Mouse (Mus musculus) kidney, postnatal 25 days (tissue): ENCODE measurements around the gene Fam111a.
A peak's percentile ranks its signal among the peaks of the same experiment; 100 is the strongest.
"Not testable (repeated sequence)": the region's sequence is repeated elsewhere in the genome, so short reads cannot be mapped to it uniquely, and the experiment has no call there.

Experiments
- DNase-seq, 2 experiments: peaks; one replicate each; pipeline ENCODE4 v3.0.0; 2021; ENCODE audit warnings: mixed read lengths in 2 of 2

The Fam111a gene

GRCm38 (mm10) chr19:12545440-12545839 is at the start of gene Fam111a:
Fam111a (plus strand) TSS chr19:12545740.
- DNase-seq = not testable (repeated sequence)

- DNase-seq = no peak
These were observed 49.3 kb upstream of the Fam111a start for GRCm38 (mm10) chr19:12496241-12496640.

DNA sequence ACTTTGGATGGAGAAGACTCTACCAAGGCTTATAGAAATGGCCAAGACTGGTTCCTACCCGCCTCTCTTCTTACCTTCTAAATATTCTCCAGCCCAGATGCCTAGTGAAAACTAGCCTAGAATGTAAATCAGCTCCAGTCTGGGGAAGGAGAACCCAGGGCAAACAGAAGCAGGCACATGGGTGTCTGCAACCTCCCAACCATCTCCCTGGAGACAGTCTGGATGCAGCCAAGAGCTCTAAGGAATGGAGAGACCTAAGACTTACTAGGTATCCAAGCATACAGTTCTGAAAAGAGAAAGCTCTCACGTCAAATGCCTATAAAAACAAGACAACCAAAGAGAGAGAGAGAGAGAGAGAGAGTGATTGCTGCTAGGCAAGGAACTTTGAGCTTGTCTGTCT is 47.6 kb upstream of the Fam111a start:
- DNase-seq = no peak

DNA sequence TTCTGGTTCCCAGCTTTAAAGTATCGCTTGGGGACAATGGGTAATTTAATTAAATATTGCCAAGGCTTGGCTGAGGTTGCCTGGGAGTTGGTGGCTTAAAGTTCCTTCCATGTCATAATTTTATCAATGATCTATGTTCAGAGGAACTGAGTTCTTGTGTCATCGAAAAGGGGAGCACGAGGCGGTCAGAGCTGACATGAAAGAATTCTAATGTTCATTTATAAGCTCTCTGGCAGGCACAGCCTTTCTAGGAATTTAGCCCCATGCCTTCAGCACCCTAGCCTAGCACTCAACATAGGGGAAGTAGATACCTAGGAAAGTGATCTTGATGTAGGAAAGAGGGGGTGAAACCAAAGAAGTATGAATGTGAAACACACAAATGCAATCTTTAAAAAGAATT is 47.2 kb upstream of the Fam111a start:
- DNase-seq = no peak

- no peak for DNase-seq
These were observed 46.6 kb upstream of the Fam111a start for GRCm38 (mm10) chr19:12498941-12499340.

DNA sequence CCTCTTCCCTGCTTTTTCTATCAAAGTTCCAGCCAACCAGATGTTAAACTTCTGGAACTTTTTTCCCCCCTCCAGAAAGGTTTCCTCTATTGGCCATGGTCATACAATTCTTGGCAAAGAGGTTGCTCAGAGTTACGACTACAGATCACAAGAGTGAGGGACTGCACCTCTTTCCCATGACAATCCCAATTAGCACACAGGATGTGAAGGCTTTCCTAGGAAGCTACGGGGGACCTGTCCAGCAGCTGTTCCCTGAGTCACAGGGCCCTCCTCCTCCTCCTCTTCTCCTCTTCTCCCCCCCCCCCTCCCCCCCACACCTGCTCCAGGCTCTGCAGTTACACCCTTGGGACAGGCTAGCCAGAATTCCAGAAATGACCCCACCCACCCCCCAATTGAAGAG is 46.1 kb upstream of the Fam111a start:
- no peak for DNase-seq

- DNase-seq = peak in 1 of 2 experiments; percentile 48
These were observed 45.4 kb upstream of the Fam111a start for GRCm38 (mm10) chr19:12500124-12500523.

DNA sequence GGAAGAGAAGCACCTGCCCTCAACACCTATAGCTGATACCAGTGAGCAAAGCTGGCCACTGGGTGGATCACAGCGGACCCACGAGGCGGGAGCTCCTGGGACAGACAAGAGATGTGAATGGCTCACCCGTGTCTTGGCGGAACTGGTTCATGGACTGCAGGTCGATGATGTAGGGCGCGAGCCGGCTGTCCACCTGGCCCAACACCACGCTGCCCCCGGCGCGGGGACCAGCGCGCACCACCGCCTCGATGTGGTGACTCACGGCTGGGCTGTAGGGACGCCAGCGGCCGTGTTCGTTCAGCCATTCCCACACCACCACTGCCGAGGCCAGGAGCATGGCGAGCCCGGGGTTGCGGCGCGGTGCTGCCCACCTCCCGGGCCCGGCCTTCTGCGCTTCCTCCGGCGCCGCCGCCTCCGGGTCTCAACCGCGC is 44.6 kb upstream of the Fam111a start:
- DNase-seq = peak; percentile 32 to 64

DNA sequence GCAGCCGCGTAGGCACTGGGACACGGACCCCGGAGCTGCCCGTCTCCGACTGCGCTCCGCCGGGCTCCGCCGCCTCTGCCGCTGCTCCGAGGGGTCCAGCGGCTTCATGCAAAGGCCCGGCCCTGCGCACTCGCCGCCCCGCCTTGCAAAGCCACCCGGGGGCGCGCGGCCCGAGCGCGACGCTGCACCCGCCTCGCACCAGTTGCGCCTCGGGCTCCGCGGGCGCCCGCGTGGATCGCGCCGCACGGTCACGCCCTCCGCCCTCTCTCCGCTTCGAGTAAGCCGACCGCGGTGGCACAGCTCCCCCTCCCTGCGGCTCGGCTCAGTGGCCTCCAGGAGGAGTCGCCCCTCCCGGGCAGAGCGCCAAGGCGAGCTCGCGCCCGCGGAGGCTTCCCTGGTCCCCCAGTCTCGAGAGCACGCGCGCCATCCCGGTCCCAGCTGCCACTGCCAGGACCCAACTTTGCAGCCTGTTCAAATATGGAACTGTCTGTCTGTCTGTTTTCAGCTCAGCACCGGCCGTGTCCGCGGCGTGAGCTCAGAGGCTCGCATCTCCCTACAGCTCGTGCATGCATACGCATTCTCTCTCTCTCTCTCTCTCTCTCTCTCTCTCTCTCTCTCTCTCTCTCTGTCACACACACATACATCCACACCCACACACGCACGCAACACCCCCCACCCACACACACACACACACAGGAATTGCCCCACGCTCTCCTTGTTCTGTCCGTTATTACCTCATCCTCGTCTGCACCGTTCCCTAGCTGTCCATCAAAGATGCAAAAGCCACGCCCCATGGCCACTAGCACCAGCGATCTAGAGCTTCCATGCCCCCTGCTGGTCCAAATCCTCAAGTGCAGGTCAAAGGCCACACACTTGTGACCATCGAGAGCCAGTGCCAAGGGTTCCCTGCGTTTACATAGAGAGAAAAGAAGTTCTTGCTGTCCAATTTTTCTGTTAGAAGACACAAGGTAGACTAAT is 43.9 kb upstream of the Fam111a start, which contains the start of gene Dtx4:
Gene Dtx4, minus strand, starts transcription at position 85 of the 978 bp plus-strand sequence.
- DNase-seq = peak; percentile 95 to 99

DNA sequence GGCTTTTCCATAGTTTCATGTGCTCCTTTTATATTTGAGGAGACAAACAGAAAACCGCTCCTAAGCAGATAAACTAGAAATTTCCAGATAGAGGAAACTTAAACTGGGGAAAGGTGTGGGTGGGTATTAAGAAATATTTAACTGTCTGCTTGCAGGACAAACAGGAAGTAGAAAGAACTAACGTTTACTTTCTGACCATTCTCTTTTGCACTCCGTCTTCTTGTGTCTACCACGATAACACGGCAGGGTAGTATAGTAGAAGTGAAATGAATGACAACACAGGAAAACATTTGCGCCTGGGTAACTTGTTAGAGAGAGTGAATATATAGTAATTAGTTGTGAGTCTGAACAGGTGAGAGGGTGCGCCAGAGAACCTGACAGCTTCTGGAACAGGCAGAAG is 42.8 kb upstream of the Fam111a start:
- DNase-seq = no peak

GRCm38 (mm10) chr19:12514621-12515020 is 30.9 kb upstream of the Fam111a start:
- DNase-seq = no peak

GRCm38 (mm10) chr19:12517671-12518540 is 27.6 kb upstream of the Fam111a start:
- DNase-seq = peak; percentile 63 to 65

GRCm38 (mm10) chr19:12518541-12518890 is 27.0 kb upstream of the Fam111a start:
- DNase-seq = no peak

- no peak for DNase-seq
These were observed 22.2 kb upstream of the Fam111a start for GRCm38 (mm10) chr19:12523377-12523776.

DNA sequence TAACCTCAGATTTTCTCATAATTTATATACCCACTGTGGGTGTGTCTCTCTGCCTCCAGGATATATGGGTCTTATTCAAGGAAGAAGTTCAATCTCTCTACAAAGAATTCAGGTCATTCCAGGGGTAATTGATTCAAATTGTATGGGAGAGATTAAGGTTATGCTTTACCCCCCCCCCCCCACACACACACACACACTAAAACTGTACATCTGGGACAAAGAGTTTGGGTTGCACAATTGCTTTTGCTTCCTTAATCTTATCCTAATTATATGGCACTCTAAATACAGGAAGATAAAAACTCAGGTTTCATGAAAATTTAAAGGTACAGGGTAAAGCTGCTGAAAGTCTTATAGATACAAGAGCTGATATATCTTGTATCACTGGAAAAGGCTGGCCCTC is 8.4 kb upstream of the Fam111a start:
- DNase-seq = no peak

DNA sequence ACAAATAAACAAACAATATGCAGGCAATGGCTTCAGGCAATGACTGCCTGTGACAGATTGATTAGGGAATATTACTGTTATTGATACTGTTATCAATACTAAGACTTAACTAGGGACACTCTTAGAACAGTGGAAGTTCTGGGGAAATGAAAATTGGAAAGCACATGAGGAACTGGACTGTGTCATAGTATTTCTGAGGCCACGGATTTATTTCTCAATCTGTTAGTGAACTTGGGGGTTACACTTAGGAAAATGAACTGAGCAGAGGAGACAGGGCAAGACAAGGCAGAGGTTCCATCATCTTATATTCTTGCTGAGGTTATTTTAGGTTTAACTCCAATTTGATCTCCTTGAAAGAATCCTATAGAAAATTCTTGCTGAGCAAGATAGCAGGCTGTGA is 5.6 kb upstream of the Fam111a start:
- DNase-seq = no peak

- DNase-seq = no peak
These were observed 4.8 kb upstream of the Fam111a start for GRCm38 (mm10) chr19:12540727-12541126.

DNA sequence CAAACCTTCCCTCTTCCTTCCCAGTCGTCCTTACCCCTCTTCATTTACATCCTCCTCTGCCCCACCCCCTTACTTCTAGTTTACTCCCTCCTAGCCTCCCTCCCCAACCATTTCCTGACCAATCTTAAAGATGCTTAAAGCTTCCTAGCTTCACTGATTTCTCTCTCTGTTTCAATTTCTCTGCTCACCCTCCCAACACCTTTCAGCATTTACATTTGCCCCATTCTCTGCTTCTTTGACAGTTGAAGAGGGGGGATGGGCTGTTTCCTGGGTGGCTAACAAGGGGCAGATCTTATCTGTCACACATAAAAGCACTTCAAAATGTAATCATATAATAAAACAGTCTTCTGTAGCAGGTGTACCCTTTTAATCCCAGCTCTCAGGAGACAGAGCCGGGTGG is 3.9 kb upstream of the Fam111a start:
- no peak for DNase-seq

DNA sequence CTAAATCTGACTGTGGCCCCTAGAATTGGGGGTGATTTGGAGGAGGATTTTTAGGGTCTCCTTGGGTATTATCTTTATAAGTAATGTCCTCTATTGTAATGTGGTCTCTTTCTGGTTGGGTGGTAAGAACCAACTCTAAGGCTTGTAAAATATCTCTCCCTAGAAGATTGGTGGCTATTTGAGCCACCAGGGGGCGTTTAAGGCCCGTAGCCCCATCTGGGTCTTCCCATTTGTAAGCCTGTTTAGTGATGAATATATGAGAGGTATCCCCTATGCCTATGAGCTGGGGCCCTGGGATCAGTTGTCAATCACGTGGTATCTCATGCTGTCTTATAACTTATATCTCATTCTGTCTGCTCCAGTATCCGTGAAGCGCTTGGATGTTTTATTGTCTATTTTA is 3.6 kb downstream of the Fam111a start:
- DNase-seq = peak in 1 of 2 experiments; percentile 60

DNA sequence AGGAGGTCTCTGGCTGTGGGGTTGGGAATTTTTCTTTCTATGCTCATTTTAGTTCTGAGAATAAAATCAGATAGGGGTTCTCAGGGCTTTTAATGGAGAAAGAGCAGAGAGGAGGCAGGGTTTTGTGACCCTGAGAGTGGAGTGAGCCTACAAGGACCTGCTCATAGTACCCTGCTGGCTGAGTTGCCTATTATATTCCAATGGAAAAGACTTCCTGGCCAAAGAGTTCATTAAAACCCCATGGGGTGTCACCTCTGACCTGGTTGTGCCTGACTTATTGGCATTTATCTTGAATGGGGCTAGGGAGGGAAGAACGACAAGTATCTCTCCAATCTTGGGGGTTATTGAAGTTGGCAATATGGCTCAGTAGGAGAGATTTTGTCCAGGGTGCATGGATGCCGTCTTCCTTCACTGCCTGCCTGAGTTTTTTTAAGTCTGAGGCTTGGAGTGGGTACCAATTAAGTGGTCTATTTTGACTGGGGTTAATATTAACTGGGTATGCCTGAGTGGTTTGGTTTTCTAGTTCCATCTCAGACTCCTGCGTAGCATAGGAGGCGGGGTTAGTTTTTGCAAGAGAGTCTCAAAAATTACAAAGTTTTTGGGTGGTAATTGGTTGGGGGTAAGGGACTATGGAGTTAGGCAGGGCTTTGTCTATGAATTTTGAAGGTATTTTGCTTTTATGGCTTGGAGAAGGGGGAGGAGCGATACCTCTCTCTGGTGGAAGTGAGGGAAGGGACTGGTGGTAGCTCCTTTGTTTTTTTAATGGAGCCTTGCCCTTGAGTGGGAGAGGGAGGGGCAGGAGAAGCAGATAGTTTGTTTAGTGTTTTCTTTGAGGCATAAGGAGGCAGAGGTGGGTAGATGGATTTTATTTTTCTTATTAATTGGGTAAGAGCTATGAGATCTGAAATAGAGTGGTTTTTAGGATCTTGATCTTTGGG is 4.7 kb downstream of the Fam111a start:
- DNase-seq = peak in 1 of 2 experiments; percentile 14

GRCm38 (mm10) chr19:12556293-12556692 is 10.8 kb downstream of the Fam111a start:
- no peak for DNase-seq

- no peak for DNase-seq
These were observed 12.7 kb downstream of the Fam111a start for GRCm38 (mm10) chr19:12558219-12558618.
